Mouse (Mus musculus): Measurements from ENCODE around the gene Cib1.

GRCm38 (mm10) chr7:80244851-80245250 is 12.2 kb upstream of the Cib1 start:
- no peak for TF ChIP-seq EP300 (IDR thresholded peaks at IDR 0.05)
- no peak for TF ChIP-seq CTCF (IDR thresholded peaks at IDR 0.05)
